Mouse (Mus musculus) heart, postnatal 36 days (tissue): ENCODE results near the gene Gm17509. TPM values are rescaled to one million over a fixed set of nuclear protein-coding genes. Genes with fewer than 3 reads are reported as not detected.

Experiments
- DNase-seq, 2 experiments: peaks; one replicate each; pipeline ENCODE4 v3.0.0; 2021 to 2022
- intact Hi-C: fragments of 180-260 bp; cut with DNase I; formaldehyde crosslinking; loops from one replicate; pipeline ENCODE4 v1.15.1; 2025
- total RNA-seq, 2 experiments: library from RNA; stranded (reverse); gene quantifications; 2 replicates each; pipeline ENCODE4 v1.2.3; 2021

Gene Gm17509
- not detected for total RNA-seq

DNA sequence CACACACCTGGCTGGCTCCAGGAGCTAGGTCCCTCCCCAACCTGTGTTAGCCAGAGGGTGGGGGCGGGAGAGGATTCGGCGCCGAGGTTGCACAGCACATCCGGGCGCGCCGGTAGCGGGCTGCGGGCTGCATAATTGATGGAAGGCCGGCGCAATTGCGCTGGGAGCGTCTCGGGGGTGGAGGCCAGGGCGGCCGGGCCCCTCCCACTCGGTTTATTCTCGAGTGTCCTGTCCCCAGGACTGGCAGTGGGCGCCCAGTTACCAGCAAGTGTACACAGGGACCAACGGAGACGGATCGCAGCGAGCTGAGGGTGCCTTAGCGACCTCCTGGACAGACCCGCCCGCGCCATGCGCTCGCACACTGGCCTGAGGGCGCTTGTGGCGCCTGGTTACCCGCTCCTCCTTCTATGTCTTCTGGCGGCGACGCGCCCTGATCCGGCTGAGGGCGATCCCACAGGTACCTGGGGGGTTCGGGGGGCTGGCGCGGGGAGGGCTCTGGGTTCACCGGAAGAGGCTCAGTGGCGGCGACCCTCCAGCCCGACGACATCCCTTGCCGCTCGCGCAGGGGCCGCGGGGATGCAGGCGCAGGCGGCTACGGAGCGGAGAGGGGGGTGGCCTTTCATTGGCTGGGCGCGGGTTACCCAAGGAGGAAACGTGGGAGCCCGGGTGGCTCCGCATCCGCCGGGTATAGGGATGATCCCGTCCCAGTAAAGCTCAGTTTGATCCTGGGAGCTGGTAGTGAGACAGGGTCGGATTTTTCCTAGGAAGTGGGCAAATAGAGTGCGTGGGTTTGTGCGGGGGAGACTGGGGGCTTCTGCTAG, at the start of gene Gm17509:
TSS of gene Gm17509 (minus strand) at position 575 of the 821 bp plus-strand sequence.
- DNase-seq, result peak; percentile 16 to 39
- intact Hi-C loops, result no loop called here

DNA sequence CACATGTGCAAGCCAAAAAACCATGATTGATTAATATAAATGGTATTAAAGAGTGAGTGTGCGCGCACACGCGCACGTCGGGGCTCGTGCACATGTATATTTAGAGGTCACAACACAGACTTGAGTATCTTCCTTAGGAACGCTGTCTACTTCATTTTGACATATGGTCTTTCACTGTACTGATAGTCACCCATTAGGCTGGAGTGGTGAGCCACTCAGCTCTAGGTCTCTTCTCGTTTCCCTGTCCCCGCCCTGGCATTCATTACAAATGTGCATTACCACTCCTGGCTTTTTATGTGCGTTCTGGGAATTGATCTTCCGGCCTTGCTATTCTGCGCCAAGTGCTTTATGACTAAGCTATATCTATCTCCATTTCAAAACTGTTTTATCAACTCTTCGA, 47.1 kb upstream of the Gm17509 start:
- no peak for DNase-seq
- intact Hi-C loops, result no loop called here

DNA sequence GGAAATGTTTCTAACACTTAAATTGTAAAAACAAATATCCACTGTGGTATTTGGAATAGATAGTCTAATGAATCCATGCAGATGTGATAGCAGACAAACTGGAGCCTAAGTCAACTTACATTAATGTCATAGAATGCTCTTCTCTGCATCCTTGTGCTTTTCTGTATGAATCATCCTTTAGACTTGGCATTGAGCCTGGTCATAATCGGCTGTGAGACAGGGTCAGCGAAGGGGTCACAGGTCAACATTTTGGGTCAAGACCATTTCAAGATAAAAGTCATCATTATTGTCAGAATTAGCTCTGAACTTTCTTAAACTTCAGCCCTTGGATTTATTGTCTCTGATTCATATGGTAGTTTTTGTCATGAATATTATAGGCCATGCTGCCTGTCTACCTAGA, 45.3 kb upstream of the Gm17509 start:
- no peak for DNase-seq
- intact Hi-C loops, result no loop called here

DNA sequence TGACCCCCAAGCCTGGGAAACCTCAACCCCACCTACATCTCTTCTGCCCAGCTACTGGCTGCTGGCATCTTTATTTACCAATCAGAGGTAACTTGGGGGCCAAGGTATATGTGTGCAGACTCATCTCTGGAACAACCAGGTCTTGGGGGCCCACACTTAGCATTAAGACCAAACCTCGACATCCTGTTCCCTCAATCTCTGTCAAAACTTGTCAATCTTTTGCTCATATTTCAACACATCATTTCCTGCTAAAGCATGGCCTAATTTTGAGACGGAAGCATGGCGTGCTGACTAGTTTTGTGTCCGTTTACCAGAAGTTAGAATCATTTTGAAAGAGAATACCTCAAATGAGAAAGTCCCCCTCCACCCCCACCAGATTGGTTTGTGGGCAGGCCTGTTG, 39.8 kb upstream of the Gm17509 start:
- intact Hi-C loops, result no loop called here
- no peak for DNase-seq

DNA sequence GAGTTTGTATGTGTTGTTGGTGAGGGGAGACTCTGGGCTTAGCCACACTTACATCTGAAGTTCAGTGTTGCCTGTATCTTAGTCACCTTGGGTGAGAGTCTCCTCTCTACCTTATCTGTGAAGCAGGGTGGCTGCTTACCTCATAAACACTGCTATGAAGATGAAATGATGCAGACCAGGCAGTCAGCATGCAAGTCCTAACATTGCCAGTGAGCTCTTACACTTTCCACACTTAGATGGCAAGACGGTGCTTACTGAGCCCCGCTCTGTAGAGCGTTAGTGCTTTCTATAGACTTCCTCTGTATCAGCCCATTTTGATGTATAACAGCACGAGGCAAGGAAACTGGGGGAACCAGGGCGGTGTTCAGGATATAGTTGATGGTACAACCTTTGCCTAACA, 21.7 kb upstream of the Gm17509 start:
- intact Hi-C loops, result no loop called here

DNA sequence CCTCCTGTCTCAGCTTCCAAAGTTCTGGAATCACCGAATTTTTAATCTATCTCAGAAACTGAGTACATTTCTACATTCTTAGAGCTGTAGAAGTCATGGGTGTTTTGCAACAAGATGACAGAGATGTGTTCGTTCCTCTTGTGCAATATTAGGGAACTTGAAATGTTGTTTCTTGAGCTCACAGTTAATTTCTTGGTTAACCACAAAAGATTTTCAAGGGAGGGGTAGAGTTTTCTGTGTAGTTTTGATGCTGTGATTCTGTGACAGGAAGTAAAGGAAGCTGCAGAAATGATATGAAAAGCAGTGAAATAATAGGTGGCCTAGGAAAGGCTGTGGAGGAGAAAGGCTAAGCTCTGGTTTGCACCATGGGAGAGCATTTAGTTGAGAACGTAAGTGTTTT, 21.2 kb upstream of the Gm17509 start:
- DNase-seq, result no peak
- intact Hi-C loops, result no loop called here

More for the DNA sequence above, 21.7 kb upstream of the Gm17509 start:
- DNase-seq, result no peak

DNA sequence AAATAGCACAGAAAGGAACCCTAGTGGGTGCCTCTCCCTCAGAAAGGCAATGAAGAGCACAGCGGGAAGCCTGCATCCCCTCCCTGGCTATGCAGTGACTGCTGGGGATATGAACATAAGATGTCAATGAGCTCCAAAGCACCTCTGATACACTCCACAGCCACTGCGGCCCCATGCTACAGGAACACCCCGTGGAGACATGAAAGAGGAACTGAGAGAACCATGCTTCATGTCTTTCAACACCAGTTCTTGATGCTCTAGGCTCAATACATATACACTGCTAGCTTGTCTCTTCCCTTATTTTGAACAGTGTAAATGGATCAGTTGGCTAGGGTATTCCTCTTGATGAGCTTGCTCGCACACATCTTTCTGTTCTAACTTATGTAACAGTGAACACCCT, 16.2 kb upstream of the Gm17509 start:
- DNase-seq, result no peak
- intact Hi-C loops, result no loop called here

DNA sequence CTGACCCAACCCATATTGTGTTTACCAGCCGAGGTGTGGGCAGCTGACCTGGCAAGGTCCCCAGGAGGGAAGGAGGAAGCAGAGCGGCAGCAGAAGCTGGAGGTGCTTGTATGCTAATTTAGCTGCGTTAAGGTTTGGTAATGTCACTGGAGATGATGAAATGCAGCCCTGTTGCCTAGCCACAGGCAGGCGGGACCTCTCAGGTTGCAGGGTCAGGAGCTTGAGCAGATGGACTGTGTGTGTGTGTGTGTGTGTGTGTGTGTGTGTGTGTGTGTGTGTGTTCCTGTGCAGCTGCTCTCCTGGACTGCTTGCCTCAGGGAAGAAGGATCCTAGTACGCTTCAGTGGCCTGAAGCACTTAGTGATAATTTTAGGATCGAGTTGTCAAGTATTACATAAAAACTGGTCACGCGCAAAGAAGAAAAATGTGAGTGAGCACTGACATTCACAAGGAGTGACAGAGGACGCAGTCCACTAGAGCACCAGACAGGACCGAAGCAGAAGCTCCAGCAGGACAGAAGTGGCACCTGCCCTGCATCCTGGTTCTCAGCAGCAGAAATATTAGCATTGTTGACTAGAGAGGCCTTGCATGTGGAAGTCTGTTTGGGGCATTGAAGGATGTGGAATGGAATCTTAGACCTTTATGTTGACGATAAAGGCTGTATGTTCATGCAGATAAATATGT, 14.8 kb upstream of the Gm17509 start:
- DNase-seq, result no peak
- intact Hi-C loops, result no loop called here

DNA sequence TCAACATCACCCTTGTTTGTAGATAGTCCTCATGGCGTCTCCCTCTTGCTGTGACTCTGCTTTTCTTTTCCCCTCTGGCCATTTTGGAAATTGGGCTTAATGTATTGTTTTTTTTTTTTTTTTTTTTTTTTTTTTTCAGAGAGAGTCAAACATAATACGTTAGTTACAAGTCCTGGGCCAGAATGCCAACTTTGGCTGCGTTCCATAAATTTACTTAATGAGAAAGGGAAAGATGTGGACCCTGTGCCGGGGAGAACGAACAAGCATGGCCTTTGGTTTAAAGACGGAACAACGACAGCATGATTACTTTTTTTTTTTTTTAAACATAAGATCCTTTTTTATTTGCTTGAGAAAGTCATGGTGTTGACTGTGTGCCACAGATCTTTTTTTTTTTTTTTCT, 13.6 kb upstream of the Gm17509 start:
- no peak for DNase-seq
- intact Hi-C loops, result no loop called here

DNA sequence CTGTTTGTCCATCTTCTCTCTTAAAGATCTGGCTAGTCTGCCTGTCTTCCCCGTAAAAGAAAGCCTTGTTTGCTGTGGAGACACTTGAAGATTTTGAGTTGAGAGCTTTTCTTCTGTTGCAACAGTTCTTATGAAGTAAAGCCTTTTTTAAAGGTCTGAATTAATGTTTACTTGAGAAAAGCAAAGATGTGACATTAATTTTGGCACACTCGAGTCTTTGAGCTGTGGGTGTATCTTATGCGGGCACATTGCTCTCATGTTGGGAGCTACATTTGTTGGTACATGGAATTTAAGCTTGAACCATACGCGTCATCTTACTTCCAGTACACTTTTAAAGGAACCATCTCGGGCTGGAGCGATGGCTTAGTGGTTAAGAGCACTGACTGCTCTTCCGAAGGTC, 12.9 kb upstream of the Gm17509 start:
- no peak for DNase-seq
- intact Hi-C loops, result no loop called here

DNA sequence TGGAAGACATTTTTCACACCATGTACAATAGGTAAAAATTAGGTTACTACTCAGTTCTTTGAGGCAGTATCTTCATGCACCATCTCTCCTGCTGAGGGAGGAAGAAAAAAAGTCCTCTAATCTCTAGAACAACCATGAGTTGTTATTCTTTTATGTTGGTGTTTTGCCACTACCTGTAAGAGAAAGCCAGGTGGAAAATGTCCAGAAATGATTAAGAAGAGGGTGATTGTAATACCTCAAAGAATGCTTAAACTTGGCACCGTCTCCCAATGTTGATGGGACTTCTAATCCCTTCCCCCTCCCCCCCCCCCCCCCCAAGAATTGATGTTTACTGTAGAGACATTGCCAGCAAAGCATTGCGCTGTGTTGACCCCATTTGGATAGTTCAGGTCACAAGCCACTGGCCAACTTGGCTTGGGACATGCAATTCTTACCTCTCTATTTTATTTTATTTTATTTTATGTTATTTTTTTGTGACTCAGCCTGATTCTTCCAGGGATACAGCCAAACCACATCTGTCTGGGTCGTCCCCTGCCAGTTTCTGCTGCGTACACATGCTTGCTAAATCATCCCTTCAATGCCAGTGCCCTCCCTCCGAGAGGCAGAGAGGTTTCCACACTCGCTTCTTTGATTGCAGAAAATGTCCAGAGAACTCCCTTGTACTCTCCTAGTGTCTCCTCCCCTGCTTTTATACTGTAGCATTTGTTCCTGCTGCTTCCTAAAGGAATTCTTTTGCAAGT, 9.7 kb upstream of the Gm17509 start:
- DNase-seq, result no peak
- intact Hi-C loops, result no loop called here

DNA sequence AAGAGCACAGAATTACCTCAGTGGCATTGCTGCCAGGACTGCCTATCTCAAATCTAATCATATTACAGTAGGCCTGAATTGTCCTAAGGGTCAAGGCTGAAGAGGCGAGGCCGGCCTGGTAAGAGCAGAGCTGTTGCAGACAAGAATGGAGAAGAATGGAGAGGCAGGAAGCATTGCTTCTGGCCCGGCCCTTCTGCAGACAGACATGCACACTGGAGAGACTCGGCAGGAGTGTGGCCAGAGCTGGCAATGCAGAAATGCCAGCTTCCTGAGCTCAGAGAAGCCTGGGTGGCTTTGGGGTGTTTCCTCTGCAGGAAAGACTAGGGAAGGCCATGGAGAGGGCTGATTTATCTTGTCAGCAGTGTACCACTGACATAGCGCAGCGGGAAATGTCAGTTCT, 4.7 kb upstream of the Gm17509 start:
- DNase-seq, result no peak
- intact Hi-C loops, result no loop called here

DNA sequence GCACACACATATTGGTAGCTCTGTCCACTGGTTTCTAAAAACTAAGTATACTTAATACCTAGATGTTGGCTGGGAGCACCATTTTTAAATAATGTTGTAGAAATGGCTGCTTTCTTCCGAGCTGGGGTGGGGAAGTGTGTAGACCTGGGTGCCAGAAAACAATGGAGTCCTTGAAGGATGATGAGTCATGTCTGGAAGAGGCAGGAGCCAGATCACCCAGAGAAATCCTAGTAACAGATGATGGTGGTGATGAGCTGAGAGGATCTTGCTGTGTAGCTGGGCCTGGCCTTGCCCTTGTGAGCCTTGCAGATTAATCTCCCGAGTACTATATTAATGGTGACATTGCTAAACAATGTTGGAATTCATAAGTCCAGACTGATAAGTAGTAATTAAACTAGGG, 4.0 kb upstream of the Gm17509 start:
- intact Hi-C loops, result no loop called here
- DNase-seq, result no peak

DNA sequence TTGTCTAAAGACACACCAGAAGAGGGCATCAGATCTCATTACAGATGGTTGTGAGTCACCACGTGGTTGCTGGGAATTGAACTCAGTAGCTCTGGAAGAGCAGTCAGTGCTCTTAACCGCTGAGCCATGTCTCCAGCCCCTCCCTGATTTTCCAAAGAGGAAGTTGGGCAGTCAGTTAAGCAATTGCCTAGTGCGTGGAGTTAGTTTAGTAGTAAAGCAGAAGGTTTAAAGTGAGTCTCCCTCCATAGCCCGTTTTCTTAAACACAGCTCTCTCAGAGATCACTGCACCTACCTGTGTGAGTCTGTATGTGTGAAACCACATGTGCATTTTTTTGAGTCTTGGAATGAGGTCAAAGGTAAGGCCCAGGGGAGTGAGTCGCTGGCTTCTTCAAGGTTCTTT, 2.2 kb upstream of the Gm17509 start:
- intact Hi-C loops, result no loop called here
- DNase-seq, result no peak

DNA sequence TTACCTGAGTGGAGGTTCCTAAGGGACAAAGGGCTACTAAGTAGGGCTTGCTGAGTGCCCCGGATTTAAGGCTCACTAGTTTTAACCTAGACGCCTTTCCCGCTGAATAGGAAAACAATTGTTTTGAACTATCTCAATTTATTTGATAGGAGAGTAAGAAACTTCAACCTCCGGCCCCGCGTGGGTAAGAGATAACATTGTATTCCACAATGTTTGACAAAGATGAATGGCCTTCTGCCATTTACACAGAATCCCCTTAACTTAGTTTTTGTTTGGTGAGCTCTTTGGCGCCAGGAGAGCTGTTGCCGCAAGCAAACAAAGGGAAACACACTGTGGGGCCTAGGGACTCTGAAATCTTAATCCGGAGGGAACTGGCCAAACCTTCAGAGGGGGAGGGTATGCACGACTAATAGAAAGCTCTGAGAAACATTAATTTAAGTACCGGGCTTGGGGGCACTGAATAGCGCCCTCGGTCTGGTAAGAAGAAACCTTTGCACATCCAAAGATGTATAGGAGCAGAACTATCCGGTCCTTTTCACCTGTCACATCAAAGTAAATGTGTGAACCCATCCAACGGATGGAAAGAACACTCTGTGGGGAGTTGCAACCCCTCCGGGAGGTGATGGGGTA, 889 bp downstream of the Gm17509 start:
- intact Hi-C loops, result no loop called here

DNA sequence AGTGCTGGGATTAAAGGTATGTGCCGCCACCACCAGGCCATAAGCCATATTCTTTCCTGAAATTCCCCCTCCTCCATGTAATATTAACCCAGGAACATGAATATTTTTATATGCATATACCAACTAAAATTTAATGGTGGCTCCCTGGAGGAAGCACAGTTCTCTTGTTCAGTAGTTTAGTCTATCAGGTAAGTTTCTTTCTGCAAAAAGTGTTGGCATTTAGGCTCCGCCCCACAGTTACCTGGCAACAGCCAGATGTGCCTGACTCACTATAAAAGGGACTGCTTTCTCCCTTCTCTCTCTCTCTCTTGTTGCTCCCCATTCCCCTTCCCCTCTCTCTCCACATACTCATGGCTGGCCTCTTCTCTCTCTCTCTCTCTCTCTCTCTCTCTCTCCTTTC, 2.8 kb downstream of the Gm17509 start:
- intact Hi-C loops, result no loop called here
- DNase-seq, result no peak

More for the DNA sequence above, 889 bp downstream of the Gm17509 start:
- DNase-seq, result no peak

DNA sequence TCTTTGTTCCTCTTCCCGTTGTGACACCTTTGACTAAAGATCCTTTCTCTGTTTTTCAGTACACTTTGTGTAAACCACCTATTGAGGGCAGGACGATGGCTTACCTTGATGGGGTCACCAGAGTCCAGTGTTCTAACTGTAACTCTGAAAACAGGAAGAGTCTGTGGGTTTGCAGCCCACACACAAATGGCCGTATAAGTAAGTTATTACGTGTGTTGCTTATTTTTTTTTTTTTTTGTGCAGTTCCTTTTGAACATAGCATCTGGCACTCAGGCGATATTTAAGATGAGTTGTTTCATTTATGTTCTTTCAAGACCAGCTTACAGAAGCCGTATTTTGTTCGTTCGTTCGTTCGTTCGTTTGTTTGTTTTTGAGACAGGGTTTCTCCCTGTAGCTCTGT, 3.3 kb downstream of the Gm17509 start:
- no peak for DNase-seq
- intact Hi-C loops, result no loop called here

DNA sequence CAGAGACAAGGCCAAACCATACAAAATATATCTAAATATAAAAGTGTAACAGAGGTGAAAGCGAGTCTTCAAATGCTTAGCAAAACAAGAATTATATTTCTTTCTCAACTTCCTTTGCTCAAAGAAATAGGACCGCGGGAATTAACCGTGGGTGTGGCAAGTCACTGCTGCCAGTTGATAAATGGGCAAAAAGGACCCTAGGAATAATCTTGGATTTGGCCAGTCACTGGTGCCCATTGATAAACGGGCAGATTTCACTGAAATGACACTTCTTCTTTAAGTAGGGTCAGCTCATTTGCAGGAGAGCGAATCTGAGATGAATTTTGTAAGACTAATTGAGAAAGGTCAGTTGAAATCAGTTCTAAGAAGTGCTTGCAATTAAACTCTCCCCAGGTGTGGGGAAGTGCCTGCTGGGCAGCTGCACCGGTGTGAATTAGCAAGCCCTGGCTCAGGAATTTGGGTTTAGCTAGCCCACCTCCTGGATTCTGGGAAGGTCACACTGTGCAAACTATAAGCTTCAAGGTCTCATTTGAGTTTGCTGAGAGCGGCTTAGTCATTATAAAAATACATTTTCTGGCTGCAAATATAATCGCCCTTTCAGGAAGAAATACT, 4.0 kb downstream of the Gm17509 start:
- intact Hi-C loops, result no loop called here
- DNase-seq, result no peak

DNA sequence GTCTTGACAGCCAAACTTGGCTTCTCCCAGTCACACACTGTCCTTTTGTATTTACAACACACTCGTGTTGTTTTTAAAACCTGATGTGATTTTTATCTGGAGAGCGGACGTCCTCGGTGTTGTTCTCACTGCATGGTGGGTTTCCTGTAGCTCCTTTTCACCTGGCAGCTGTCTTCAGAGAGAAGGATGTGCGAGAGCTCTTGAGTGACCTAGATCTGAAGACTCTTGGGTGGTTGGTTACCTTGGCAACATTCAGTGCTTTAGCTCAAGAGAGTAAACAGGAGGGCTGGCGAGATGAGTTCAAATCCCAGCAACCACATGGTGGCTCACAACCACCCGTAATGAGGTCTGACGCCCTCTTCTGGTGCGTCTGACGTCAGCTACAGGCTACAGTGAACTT, 4.7 kb downstream of the Gm17509 start:
- no peak for DNase-seq
- intact Hi-C loops, result no loop called here

DNA sequence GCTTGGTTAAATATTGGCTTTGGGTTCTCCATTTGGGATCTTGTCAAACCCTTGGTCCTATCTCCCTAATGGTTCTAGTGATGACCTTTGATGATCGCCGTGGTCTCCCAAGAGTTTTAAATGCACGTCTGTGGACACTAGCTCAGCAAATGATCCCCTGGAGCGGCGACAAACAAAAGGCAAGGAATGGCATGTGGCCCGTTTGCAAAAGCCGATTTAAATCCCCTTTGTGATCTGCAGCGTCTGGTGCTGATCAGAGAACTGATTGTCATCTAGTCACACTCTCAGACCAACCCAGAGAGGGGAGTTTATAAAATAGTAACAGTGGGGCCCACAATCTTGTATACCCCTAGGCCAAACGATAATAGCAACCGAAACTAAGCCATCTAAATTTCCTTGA, 5.4 kb downstream of the Gm17509 start:
- DNase-seq, result no peak

DNA sequence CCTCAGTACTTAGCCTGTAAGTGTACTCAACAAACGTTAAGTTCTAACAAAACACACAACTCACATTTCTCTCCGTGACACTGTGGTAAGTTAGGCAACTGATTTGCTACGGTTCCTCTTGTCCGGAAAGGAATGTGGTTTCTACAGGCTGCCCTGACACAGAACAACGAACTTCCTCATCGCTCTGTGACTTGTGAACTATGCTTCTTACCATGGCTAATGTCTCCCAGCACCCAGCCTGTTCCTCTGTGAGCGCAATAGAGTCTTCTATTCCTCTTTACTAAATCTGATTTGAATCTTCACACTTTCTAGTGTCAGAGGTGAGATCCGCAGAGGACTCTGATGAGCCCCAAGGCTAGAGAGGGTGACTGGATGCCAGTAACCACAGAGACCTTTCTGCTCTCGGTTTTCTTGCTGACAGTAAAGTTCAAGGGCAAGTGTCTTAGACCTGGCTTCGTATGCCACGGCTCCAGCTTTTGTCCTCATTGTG, 9.4 kb downstream of the Gm17509 start:
- no peak for DNase-seq
- intact Hi-C loops, result no loop called here

More for the DNA sequence above, 5.4 kb downstream of the Gm17509 start:
- intact Hi-C loops, result no loop called here
